Mouse (Mus musculus) erythroblast, embryonic 14.5 days (primary cell): ENCODE data around the gene Gm9918. TPM values are rescaled to one million over a fixed set of nuclear protein-coding genes. Genes with fewer than 3 reads are reported as not detected.
"Not testable (repeated sequence)": the region's sequence is repeated elsewhere in the genome, so short reads cannot be mapped to it uniquely, and the experiment has no call there.

Source experiments
- H3K27me3 ChIP-seq: 2 replicates; pipeline ENCODE4 v1.6.1; 2012; ENCODE audit warnings: inconsistent platforms; ENCODE audit not compliant: control insufficient read depth
- H3K36me3 ChIP-seq: 2 replicates; pipeline ENCODE4 v1.6.1; 2012; ENCODE audit warnings: mild to moderate bottlenecking, inconsistent platforms; ENCODE audit not compliant: control insufficient read depth
- H3K4me1 ChIP-seq: 2 replicates; pipeline ENCODE4 v1.6.1; 2012; ENCODE audit warnings: inconsistent platforms; ENCODE audit not compliant: control insufficient read depth
- H3K4me3 ChIP-seq: replicated peaks from 2 replicates; pipeline ENCODE3; 2012; ENCODE audit warnings: moderate library complexity, mild to moderate bottlenecking, inconsistent platforms
- H3K9me3 ChIP-seq: 2 replicates; pipeline ENCODE4 v1.6.1; 2012; ENCODE audit warnings: low read length, inconsistent platforms, mixed read lengths; ENCODE audit not compliant: control insufficient read depth
- GATA1 ChIP-seq: IDR thresholded peaks from 2 replicates; pipeline ENCODE4 v1.6.1; 2012; ENCODE audit warnings: low read length, inconsistent platforms, mixed read lengths
- TAL1 ChIP-seq: IDR thresholded peaks from 3 replicates; pipeline ENCODE4 v1.6.1; 2012; ENCODE audit warnings: low read length, inconsistent platforms, mixed read lengths
- polyA plus RNA-seq: library from polyadenylated mRNA; stranded (reverse); fragments of >175 nt; gene quantifications from 2 replicates; pipeline ENCODE4 v1.2.3, GENCODE M21; 2012

Gm9918 gene
- polyA plus RNA-seq, result not detected in 2 replicates

- TF ChIP-seq TAL1 (no peak), GATA1 (no peak)
- Histone ChIP-seq H3K4me3 (no peak within 1 kb of the TSS), H3K27me3 (peaks cover 46% of the 10 kb centered on the region)
Observed at GRCm38 (mm10) chr15:102270274-102270960, at the start of gene Gm9918. Gene Gm9918, plus strand, starts transcription at chr15:102270563.

GRCm38 (mm10) chr15:102222386-102222785, 48.0 kb upstream of the Gm9918 start:
- 0 out of 2 replicates have a peak, but pooled peaks cover 3% of the 10 kb centered on the region for H3K9me3 ChIP-seq
- TF ChIP-seq TAL1 (no peak), GATA1 (no peak)
- peaks cover 34% of the 10 kb centered on the region for H3K27me3 ChIP-seq
- H3K4me3 ChIP-seq, result no peak overlapping the region
- H3K4me1 ChIP-seq, result peaks cover 26% of the 10 kb centered on the region
- H3K36me3 ChIP-seq, result peaks cover 1% of the 10 kb centered on the region; the same call in 1 of the 2 replicates

More at GRCm38 (mm10) chr15:102270274-102270960, at the start of gene Gm9918:
- Histone ChIP-seq H3K9me3 (no peaks in the 10 kb centered on the region), H3K4me1 (peaks cover 2% of the 10 kb centered on the region; the same call in 1 of the 2 replicates), H3K36me3 (no peaks in the 10 kb centered on the region)

- Histone ChIP-seq H3K4me1 (peaks cover 29% of the 10 kb centered on the region), H3K9me3 (0 out of 2 replicates have a peak, but pooled peaks cover 3% of the 10 kb centered on the region), H3K4me3 (peak overlapping the region; percentile 56), H3K36me3 (no peaks in the 10 kb centered on the region), H3K27me3 (peaks cover 34% of the 10 kb centered on the region)
- TF ChIP-seq TAL1, result no peak
- no peak for TF ChIP-seq GATA1
Observed at GRCm38 (mm10) chr15:102224186-102224991, 46.0 kb upstream of the Gm9918 start.

- Histone ChIP-seq H3K4me3 (peak overlapping the region; percentile 56), H3K4me1 (peaks cover 29% of the 10 kb centered on the region), H3K36me3 (no peaks in the 10 kb centered on the region), H3K9me3 (0 out of 2 replicates have a peak, but pooled peaks cover 3% of the 10 kb centered on the region), H3K27me3 (peaks cover 34% of the 10 kb centered on the region)
- TF ChIP-seq TAL1 (no peak), GATA1 (no peak)
Observed at GRCm38 (mm10) chr15:102224992-102225617, 45.3 kb upstream of the Gm9918 start.

GRCm38 (mm10) chr15:102225619-102226018, 44.7 kb upstream of the Gm9918 start:
- Histone ChIP-seq H3K27me3 (peaks cover 34% of the 10 kb centered on the region), H3K4me1 (peaks cover 31% of the 10 kb centered on the region)
- not testable (repeated sequence) for H3K36me3 ChIP-seq, H3K9me3 ChIP-seq, H3K4me3 ChIP-seq

- TF ChIP-seq TAL1, result no peak
- H3K4me3 ChIP-seq, result peak overlapping the region; percentile 58
- H3K4me1 ChIP-seq, result peaks cover 55% of the 10 kb centered on the region
- 0 out of 2 replicates have a peak, but pooled peaks cover 3% of the 10 kb centered on the region for H3K9me3 ChIP-seq
- no peaks in the 10 kb centered on the region; the same call in 1 of the 2 replicates for H3K27me3 ChIP-seq
- H3K36me3 ChIP-seq, result no peaks in the 10 kb centered on the region
Observed at GRCm38 (mm10) chr15:102230408-102231321, 39.7 kb upstream of the Gm9918 start.

- H3K36me3 ChIP-seq, result no peaks in the 10 kb centered on the region
- peak within 1 kb of the TSS; percentile 58 for H3K4me3 ChIP-seq
- TF ChIP-seq GATA1 (no peak), TAL1 (no peak)
- no peaks in the 10 kb centered on the region for H3K9me3 ChIP-seq
- H3K27me3 ChIP-seq, result no peaks in the 10 kb centered on the region; the same call in 1 of the 2 replicates
- H3K4me1 ChIP-seq, result peaks cover 51% of the 10 kb centered on the region
Observed at GRCm38 (mm10) chr15:102231748-102232147, 38.6 kb upstream of the Gm9918 start, which contains the start of gene Itgb7. Gene Itgb7, minus strand, starts transcription at chr15:102231944.

GRCm38 (mm10) chr15:102232764-102233163, 37.6 kb upstream of the Gm9918 start:
- no peaks in the 10 kb centered on the region for H3K36me3 ChIP-seq
- no peaks in the 10 kb centered on the region; the same call in 1 of the 2 replicates for H3K27me3 ChIP-seq
- H3K4me1 ChIP-seq, result peaks cover 44% of the 10 kb centered on the region
- no peaks in the 10 kb centered on the region for H3K9me3 ChIP-seq
- H3K4me3 ChIP-seq, result no peak overlapping the region
- TF ChIP-seq GATA1, result no peak
- no peak for TF ChIP-seq TAL1
